Mouse (Mus musculus): ENCODE results near the gene Fgfr2. TPM values are rescaled to one million over a fixed set of nuclear protein-coding genes. Genes with fewer than 3 reads are reported as not detected.

Fgfr2 gene
- polyA plus RNA-seq, 1 experiment from 2014 or later: 93.6 TPM

- Histone ChIP-seq H3K27me3 (ENCODE audit: control insufficient read depth, insufficient read depth, low read length) (no peaks in the 10 kb centered on the region), H3K9ac (ENCODE audit: low read length) (no peak overlapping the region), H3K27ac (ENCODE audit: low read depth, low read length) (no peak overlapping the region), H3K36me3 (ENCODE audit: control insufficient read depth, insufficient read depth, low read length) (no peaks in the 10 kb centered on the region), H3K9me3 (ENCODE audit: control insufficient read depth, low read length) (no peaks in the 10 kb centered on the region), H3K4me2 (ENCODE audit: low read depth, low read length, severe bottlenecking) (no peak overlapping the region), H3K4me3 (ENCODE audit: low read depth, low read length) (no peak overlapping the region), H3K4me1 (replicated peaks; ENCODE audit: control insufficient read depth, insufficient read depth, low read length) (peaks cover 10% of the 10 kb centered on the region)
- 55% methylated on average over 3 of the region's 3 CpGs for WGBS
- no peak for DNase-seq (ENCODE audit: low spot score)
- ATAC-seq (replicated peaks; ENCODE audit: low FRiP score): no peak
Observed at GRCm38 (mm10) chr7:132820692-132821091, 302.5 kb downstream of the Fgfr2 start.

DNA sequence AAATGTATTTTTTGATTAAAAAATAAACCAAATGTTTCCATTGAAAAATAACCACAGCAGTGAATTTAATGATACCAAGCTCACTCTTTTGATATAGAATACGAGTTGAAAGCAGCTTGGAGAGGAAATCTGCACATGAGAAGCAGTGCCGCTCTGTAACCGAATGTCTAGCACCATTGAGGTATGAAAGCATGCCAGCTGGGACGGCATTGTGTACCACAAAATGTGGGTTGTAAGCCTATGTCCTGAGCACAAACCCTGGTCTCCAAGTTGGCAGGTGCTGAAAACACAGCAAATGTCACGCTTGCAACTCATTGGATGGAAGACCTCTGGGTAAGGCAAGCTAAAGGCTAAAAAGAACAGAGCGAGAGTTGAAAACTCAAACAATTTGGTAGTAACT lies 306.1 kb downstream of the Fgfr2 start:
- WGBS: 78% methylated on average over 6 of the region's 6 CpGs
- Histone ChIP-seq H3K4me1 (replicated peaks; ENCODE audit: control insufficient read depth, insufficient read depth, low read length) (peaks cover 14% of the 10 kb centered on the region), H3K4me2 (ENCODE audit: low read depth, low read length, severe bottlenecking) (no peak overlapping the region), H3K36me3 (ENCODE audit: control insufficient read depth, insufficient read depth, low read length) (no peaks in the 10 kb centered on the region), H3K27ac (ENCODE audit: low read depth, low read length) (no peak overlapping the region), H3K9me3 (ENCODE audit: control insufficient read depth, low read length) (no peaks in the 10 kb centered on the region), H3K27me3 (ENCODE audit: control insufficient read depth, insufficient read depth, low read length) (no peaks in the 10 kb centered on the region), H3K4me3 (ENCODE audit: low read depth, low read length) (no peak overlapping the region), H3K9ac (ENCODE audit: low read length) (no peak overlapping the region)
- no peak for ATAC-seq (replicated peaks; ENCODE audit: low FRiP score)
- DNase-seq (ENCODE audit: low spot score): no peak

DNA sequence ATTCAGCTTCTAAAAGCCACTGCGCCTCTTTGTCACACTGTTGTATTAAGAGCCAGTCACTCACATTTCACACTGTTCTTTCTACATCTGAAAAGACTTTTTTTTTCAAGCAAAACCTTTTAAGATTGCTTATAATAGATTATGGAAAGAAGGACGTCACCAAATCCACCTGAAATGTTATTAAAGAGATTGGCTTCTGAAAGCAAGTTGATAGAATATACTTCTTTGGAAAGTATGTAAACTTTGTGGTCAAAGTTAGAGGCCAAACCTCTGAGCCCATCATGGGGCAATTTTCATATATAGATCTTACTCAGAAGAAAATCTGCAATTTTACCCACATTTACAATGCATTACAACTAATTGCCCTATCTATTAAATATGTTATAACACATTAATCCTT lies 306.6 kb downstream of the Fgfr2 start:
- Histone ChIP-seq H3K4me3 (ENCODE audit: low read depth, low read length) (no peak overlapping the region), H3K27ac (ENCODE audit: low read depth, low read length) (no peak overlapping the region), H3K9ac (ENCODE audit: low read length) (no peak overlapping the region), H3K27me3 (ENCODE audit: control insufficient read depth, insufficient read depth, low read length) (no peaks in the 10 kb centered on the region), H3K36me3 (ENCODE audit: control insufficient read depth, insufficient read depth, low read length) (no peaks in the 10 kb centered on the region), H3K4me1 (replicated peaks; ENCODE audit: control insufficient read depth, insufficient read depth, low read length) (peaks cover 14% of the 10 kb centered on the region), H3K9me3 (ENCODE audit: control insufficient read depth, low read length) (no peaks in the 10 kb centered on the region), H3K4me2 (ENCODE audit: low read depth, low read length, severe bottlenecking) (no peak overlapping the region)
- 52% methylated on average over 2 of the region's 2 CpGs for WGBS
- no peak for DNase-seq (ENCODE audit: low spot score)
- no peak for ATAC-seq (replicated peaks; ENCODE audit: low FRiP score)

GRCm38 (mm10) chr7:132815081-132815480 lies 308.1 kb downstream of the Fgfr2 start:
- H3K27ac ChIP-seq (ENCODE audit: low read depth, low read length): no peak overlapping the region
- DNase-seq (ENCODE audit: low spot score): no peak

DNA sequence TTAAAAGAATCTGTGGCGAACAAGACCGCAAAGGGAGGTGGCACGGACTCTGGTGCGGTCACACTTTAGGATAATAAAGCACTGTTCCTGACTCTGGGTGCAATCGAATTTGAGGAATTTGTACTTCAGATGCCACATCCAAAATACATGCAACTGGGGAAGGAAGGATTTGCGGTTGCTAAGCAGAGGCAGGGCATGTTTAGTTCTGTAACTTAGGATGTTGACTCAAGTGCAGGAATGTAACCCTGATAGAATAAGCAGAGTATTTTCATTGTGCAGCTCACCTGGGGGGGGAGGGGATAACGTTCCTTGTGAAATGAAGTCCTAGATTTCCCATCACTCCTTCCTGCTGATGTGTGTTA lies 309.1 kb downstream of the Fgfr2 start:
- ATAC-seq (replicated peaks; ENCODE audit: low FRiP score) (no peak), DNase-seq (ENCODE audit: low spot score) (no peak)
- Histone ChIP-seq H3K4me1 (replicated peaks; ENCODE audit: control insufficient read depth, insufficient read depth, low read length) (peaks cover 26% of the 10 kb centered on the region), H3K4me3 (ENCODE audit: low read depth, low read length) (peak overlapping the region; percentile 75), H3K36me3 (ENCODE audit: control insufficient read depth, insufficient read depth, low read length) (no peaks in the 10 kb centered on the region), H3K9me3 (ENCODE audit: control insufficient read depth, low read length) (no peaks in the 10 kb centered on the region), H3K27ac (ENCODE audit: low read depth, low read length) (peak overlapping the region; percentile 92), H3K27me3 (ENCODE audit: control insufficient read depth, insufficient read depth, low read length) (no peaks in the 10 kb centered on the region), H3K4me2 (ENCODE audit: low read depth, low read length, severe bottlenecking) (peak overlapping the region; percentile 90), H3K9ac (ENCODE audit: low read length) (peak overlapping the region; percentile 90)
- 1% methylated on average over 7 of the region's 7 CpGs for WGBS

More at GRCm38 (mm10) chr7:132815081-132815480, 308.1 kb downstream of the Fgfr2 start:
- Histone ChIP-seq H3K4me2 (ENCODE audit: low read depth, low read length, severe bottlenecking) (no peak overlapping the region), H3K9ac (ENCODE audit: low read length) (no peak overlapping the region), H3K9me3 (ENCODE audit: control insufficient read depth, low read length) (no peaks in the 10 kb centered on the region), H3K27me3 (ENCODE audit: control insufficient read depth, insufficient read depth, low read length) (no peaks in the 10 kb centered on the region), H3K4me3 (ENCODE audit: low read depth, low read length) (no peak overlapping the region), H3K4me1 (replicated peaks; ENCODE audit: control insufficient read depth, insufficient read depth, low read length) (peaks cover 20% of the 10 kb centered on the region), H3K36me3 (ENCODE audit: control insufficient read depth, insufficient read depth, low read length) (no peaks in the 10 kb centered on the region)
- no peak for ATAC-seq (replicated peaks; ENCODE audit: low FRiP score)
- 66% methylated on average over 5 of the region's 5 CpGs for WGBS

DNA sequence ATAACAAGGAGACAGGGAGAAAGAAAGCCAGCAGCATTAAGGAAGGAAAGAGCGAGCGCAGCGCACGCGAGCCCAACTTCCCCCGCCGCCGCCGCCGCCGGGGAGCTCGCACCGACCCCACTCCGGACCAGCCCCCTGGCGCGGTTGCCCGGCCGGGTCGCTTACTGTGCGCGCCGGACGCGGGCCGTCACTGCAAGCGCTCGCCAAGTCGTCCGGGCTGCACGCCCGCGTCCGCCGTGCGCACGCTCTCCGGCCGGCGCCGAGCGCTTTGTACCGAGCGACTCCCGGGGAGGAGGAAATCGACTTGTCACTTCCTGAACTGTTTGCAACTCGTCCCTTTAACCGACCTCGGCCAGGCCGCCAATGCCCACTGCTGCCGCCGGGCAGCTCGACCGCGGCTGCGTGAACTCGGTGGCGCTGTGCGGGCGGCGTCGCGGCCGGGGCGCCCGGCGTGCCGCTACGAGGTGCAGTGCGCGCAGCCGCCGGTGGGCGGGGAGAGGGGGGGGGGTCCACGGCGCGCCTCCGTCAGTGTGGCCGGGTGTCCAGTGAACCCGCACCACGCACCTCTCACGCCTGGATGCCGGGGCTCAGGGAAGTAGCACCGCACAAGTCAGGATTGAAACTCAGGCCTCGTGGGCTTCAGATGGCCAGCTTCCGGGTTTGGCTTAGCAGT lies 309.6 kb downstream of the Fgfr2 start, which contains the start of gene Fam53b:
TSS of gene Fam53b (minus strand) at position 471 of the 673 bp plus-strand sequence.
- ATAC-seq (replicated peaks; ENCODE audit: low FRiP score) (peak; percentile 63), DNase-seq (ENCODE audit: low spot score) (peak; percentile 86)
- WGBS: under 1% methylated on average over 75 of the region's 85 CpGs
- H3K27me3 ChIP-seq (ENCODE audit: control insufficient read depth, insufficient read depth, low read length): no peaks in the 10 kb centered on the region
- H3K4me3 ChIP-seq (ENCODE audit: low read depth, low read length): peak within 1 kb of the TSS; percentile 75
- H3K9ac ChIP-seq (ENCODE audit: low read length): peak within 1 kb of the TSS; percentile 90
- peak within 1 kb of the TSS; percentile 92 for H3K27ac ChIP-seq (ENCODE audit: low read depth, low read length)
- no peaks in the 10 kb centered on the region for H3K36me3 ChIP-seq (ENCODE audit: control insufficient read depth, insufficient read depth, low read length)
- H3K9me3 ChIP-seq (ENCODE audit: control insufficient read depth, low read length): no peaks in the 10 kb centered on the region
- H3K4me2 ChIP-seq (ENCODE audit: low read depth, low read length, severe bottlenecking): peak within 1 kb of the TSS; percentile 90
- peaks cover 31% of the 10 kb centered on the region for H3K4me1 ChIP-seq (replicated peaks; ENCODE audit: control insufficient read depth, insufficient read depth, low read length)

- DNase-seq (ENCODE audit: low spot score): peak; percentile 83
- Histone ChIP-seq H3K4me1 (replicated peaks; ENCODE audit: control insufficient read depth, insufficient read depth, low read length) (peaks cover 38% of the 10 kb centered on the region), H3K4me2 (ENCODE audit: low read depth, low read length, severe bottlenecking) (peak overlapping the region; percentile 90), H3K4me3 (ENCODE audit: low read depth, low read length) (peak overlapping the region; percentile 75), H3K27me3 (ENCODE audit: control insufficient read depth, insufficient read depth, low read length) (no peaks in the 10 kb centered on the region), H3K9me3 (ENCODE audit: control insufficient read depth, low read length) (no peaks in the 10 kb centered on the region), H3K36me3 (ENCODE audit: control insufficient read depth, insufficient read depth, low read length) (no peaks in the 10 kb centered on the region), H3K27ac (ENCODE audit: low read depth, low read length) (peak overlapping the region; percentile 92), H3K9ac (ENCODE audit: low read length) (peak overlapping the region; percentile 90)
- whole genome bisulfite sequencing: under 1% methylated on average over 58 of the region's 59 CpGs
- peak; percentile 43 for ATAC-seq (replicated peaks; ENCODE audit: low FRiP score)
Observed at GRCm38 (mm10) chr7:132812619-132813415, 310.3 kb downstream of the Fgfr2 start.

DNA sequence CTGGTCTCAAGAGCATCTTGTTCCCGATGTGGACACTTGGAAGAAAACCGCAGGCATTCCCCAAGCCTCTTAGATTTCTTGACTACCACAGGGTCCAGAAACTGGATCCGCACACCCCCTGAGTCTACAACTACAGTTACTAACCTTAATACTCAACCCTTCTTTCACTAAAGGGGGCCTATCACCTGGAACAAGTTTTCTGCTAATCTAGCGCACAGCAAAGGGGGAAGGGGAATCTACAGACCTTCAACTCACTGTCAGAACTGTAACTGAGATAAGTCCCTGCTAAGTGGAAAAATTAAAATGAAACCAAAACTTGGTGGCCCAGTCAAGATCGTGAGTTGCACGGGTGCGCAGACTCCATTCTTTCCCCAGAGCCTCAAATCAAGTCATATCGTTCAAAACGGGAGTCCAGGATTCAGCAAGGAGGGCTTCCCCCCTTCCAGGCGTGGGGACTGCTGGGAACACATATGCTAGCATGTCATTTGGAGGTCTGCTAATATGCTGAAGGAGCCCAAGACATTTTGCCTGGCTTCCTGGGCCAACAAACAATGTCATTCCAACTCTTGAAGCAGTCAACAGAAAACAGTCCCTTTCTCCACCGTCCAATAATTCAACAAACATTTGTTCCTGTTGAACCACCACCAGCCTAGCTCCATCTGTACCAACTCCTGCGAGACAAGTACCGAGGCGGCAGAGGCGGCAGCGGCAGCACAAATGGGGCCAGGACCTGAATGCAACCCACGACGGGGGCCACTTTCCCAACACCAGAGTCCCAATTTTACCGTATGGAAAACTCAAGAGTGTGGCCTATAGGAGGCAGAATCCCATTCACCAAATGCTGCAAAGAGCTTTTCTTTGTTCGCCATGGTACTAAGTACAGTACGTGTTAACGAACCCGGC lies 311.2 kb downstream of the Fgfr2 start:
- 11% methylated on average over 23 of the region's 23 CpGs for WGBS
- H3K4me3 ChIP-seq (ENCODE audit: low read depth, low read length): peak overlapping the region; percentile 75

More for the DNA sequence above, 311.2 kb downstream of the Fgfr2 start:
- H3K36me3 ChIP-seq (ENCODE audit: control insufficient read depth, insufficient read depth, low read length): no peaks in the 10 kb centered on the region
- ATAC-seq (replicated peaks; ENCODE audit: low FRiP score): no peak
- peak; percentile 66 for DNase-seq (ENCODE audit: low spot score)
- peaks cover 47% of the 10 kb centered on the region for H3K4me1 ChIP-seq (replicated peaks; ENCODE audit: control insufficient read depth, insufficient read depth, low read length)
- H3K9me3 ChIP-seq (ENCODE audit: control insufficient read depth, low read length): no peaks in the 10 kb centered on the region
- H3K4me2 ChIP-seq (ENCODE audit: low read depth, low read length, severe bottlenecking): peak overlapping the region; percentile 90
- no peaks in the 10 kb centered on the region for H3K27me3 ChIP-seq (ENCODE audit: control insufficient read depth, insufficient read depth, low read length)
- H3K27ac ChIP-seq (ENCODE audit: low read depth, low read length): peak overlapping the region; percentile 92
- H3K9ac ChIP-seq (ENCODE audit: low read length): peak overlapping the region; percentile 90
